Mouse (Mus musculus) gastrocnemius, adult 8-10 months (tissue): ENCODE measurements around the gene Gm10377. TPM values are rescaled to one million over a fixed set of nuclear protein-coding genes. Genes with fewer than 3 reads are reported as not detected.
"Not testable (repeated sequence)": the region's sequence is repeated elsewhere in the genome, so short reads cannot be mapped to it uniquely, and the experiment has no call there.

Experiments
- DNase-seq, 2 experiments: peaks; one replicate each; pipeline ENCODE4 v3.0.0; 2022; ENCODE audit warnings: low spot score in 2 of 2
- total RNA-seq, 4 experiments: library from RNA; stranded (reverse); gene quantifications; 2 replicates each; pipeline ENCODE4 v1.2.4; 2022

The Gm10377 gene
- not detected for total RNA-seq

- not testable (repeated sequence) for DNase-seq
Observed at GRCm38 (mm10) chr14:42797887-42798286, at the start of gene Gm10377. Gene Gm10377 (minus strand): TSS chr14:42797987.

- not testable (repeated sequence) for DNase-seq
Observed at GRCm38 (mm10) chr14:42768721-42769120, 29.1 kb downstream of the Gm10377 start, which contains the start of gene Gm3015. Gene Gm3015 (minus strand): TSS chr14:42768821.

Other genes starting within 250 kb of the Gm10377 start
- not detected for gene Gm17124, start 198.1 kb downstream of the Gm10377 start, total RNA-seq
- gene Gm3633, start 156.1 kb downstream of the Gm10377 start, total RNA-seq, result not detected
- not detected for gene Gm10378, start 142.0 kb downstream of the Gm10377 start, total RNA-seq
- gene Gm3015, start 29.2 kb downstream of the Gm10377 start, total RNA-seq, result not detected
- not detected for gene Gm21977, start 55.5 kb upstream of the Gm10377 start, total RNA-seq
- not detected for gene Gm8082, start 195.6 kb upstream of the Gm10377 start, total RNA-seq
- gene Gm10376, start 217.6 kb upstream of the Gm10377 start, total RNA-seq, result not detected